ENCODE assay signal across 25 mouse cellular contexts in the genomic region with DNA sequence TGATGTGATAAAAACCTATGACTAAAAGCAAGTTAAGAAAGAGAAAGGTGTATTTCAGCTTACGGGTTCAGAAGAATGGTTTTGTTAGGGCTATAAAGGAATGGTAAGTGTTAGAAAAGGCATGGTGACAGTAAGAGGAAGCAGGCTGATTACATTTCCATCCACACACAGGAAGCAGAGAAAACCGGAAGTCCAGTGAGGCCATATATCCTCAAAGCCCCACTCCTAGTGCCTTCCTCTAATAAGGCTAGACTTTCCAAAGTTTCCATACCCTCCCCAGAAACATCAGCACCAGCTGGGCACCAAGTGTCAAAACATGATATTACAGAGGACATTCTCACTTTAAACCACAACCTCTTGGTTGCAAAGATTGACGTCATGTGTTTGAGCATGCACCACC.
"Had no signal": no experiment of that assay in that cellular context is flagged by ENCODE, and none has a peak within 500 bp of the region (broad histone marks: within the 10 kb centered on the region; RNA-seq: fewer than 3 reads in every experiment).

No protein-coding gene starts in this region.

- H3K27ac ChIP-seq: heart, embryonic 10.5 days; hindbrain, embryonic 10.5 days; hindbrain, embryonic 12.5 days; hindbrain, embryonic 15.5 days; hindbrain, postnatal 0 days; kidney, embryonic 15.5 days; kidney, postnatal 0 days; left cerebral cortex, adult 2 months; limb, embryonic 10.5 days; limb, embryonic 12.5 days; liver, embryonic 13.5 days had no signal

- H3K9me3 ChIP-seq: heart, embryonic 10.5 days; heart, embryonic 12.5 days; hindbrain, embryonic 10.5 days; hindbrain, embryonic 12.5 days; hindbrain, embryonic 15.5 days; kidney, embryonic 15.5 days; limb, embryonic 10.5 days; limb, embryonic 12.5 days; liver, embryonic 13.5 days had no signal

- ATAC-seq: hindbrain, postnatal 0 days had no signal

- H3K36me3 ChIP-seq: heart, embryonic 10.5 days; heart, embryonic 12.5 days; hindbrain, embryonic 10.5 days; hindbrain, embryonic 12.5 days; hindbrain, embryonic 15.5 days; kidney, embryonic 15.5 days; limb, embryonic 10.5 days; limb, embryonic 12.5 days; liver, embryonic 13.5 days had no signal

- H3K27me3 ChIP-seq: heart, embryonic 12.5 days; hindbrain, embryonic 12.5 days; hindbrain, embryonic 15.5 days; kidney, embryonic 15.5 days; limb, embryonic 12.5 days; liver, embryonic 13.5 days had no signal

- H3K4me3 ChIP-seq: heart, embryonic 10.5 days; heart, embryonic 12.5 days; hindbrain, embryonic 10.5 days; hindbrain, embryonic 12.5 days; hindbrain, embryonic 15.5 days; kidney, embryonic 15.5 days; left cerebral cortex, adult 2 months; limb, embryonic 10.5 days; limb, embryonic 12.5 days; liver, embryonic 13.5 days had no signal

- DNase-seq: gastrocnemius, postnatal 14 days; gastrocnemius, postnatal 36 days; heart, adult 18-20 months; heart, postnatal 10 days; heart, postnatal 4 days; kidney, adult 2 months; kidney, adult 9 months; kidney, postnatal 14 days; kidney, postnatal 36 days; layer of hippocampus, adult 9-11 months; layer of hippocampus, postnatal 36 days; liver; liver, embryonic 13.5 days had no signal

- H3K4me2 ChIP-seq: heart, embryonic 12.5 days; hindbrain, embryonic 12.5 days; hindbrain, embryonic 15.5 days; kidney, embryonic 15.5 days; limb, embryonic 12.5 days; liver, embryonic 11.5 days; liver, embryonic 13.5 days had no signal

- H3K9ac ChIP-seq: heart, embryonic 12.5 days; hindbrain, embryonic 12.5 days; hindbrain, embryonic 15.5 days; kidney, embryonic 15.5 days; limb, embryonic 12.5 days; liver, embryonic 13.5 days had no signal

- H3K4me1 ChIP-seq: hindbrain, embryonic 10.5 days; kidney, embryonic 15.5 days; limb, embryonic 10.5 days; limb, embryonic 12.5 days had no signal
